Mouse (Mus musculus) brain, embryonic 14.5 days (tissue): Measurements from ENCODE around the gene Fnbp4. TPM values are rescaled to one million over a fixed set of nuclear protein-coding genes. Genes with fewer than 3 reads are reported as not detected.

Experiments
- DNase-seq: peaks from one replicate; pipeline ENCODE4 v3.0.0-alpha.2; 2011; ENCODE audit warnings: low read depth
- CTCF ChIP-seq: fragments of 200-500 bp; IDR thresholded peaks from 2 replicates; pipeline ENCODE4 v1.5.1; 2012; ENCODE audit warnings: inconsistent platforms, mild to moderate bottlenecking, moderate library complexity, borderline replicate concordance; ENCODE audit not compliant: insufficient read depth, insufficient read length; ENCODE audit errors: extremely low read depth
- POLR2A ChIP-seq: fragments of 200-500 bp; IDR thresholded peaks from 2 replicates; pipeline ENCODE4 v1.6.1; 2012; ENCODE audit warnings: mild to moderate bottlenecking, inconsistent platforms, borderline replicate concordance; ENCODE audit not compliant: poor library complexity, insufficient read depth, insufficient read length, severe bottlenecking; ENCODE audit errors: extremely low read depth
- polyA plus RNA-seq: library from polyadenylated mRNA; depleted of rRNA; stranded (reverse); fragments of >200 nt; gene quantifications from 2 replicates; pipeline ENCODE4 v1.2.3, GENCODE M21; 2012; rRNA removed

The Fnbp4 gene
- polyA plus RNA-seq, result 97.7 and 124 TPM in 2 replicates

GRCm38 (mm10) chr2:90745053-90745678 lies at the start of gene Fnbp4:
TSS of gene Fnbp4 (plus strand) at chr2:90745370.
- TF ChIP-seq POLR2A, result peak; percentile 65; the same call in 1 of the 2 replicates
- no peak for TF ChIP-seq CTCF
- peak; percentile 100 for DNase-seq

GRCm38 (mm10) chr2:90700943-90701342 lies 44.2 kb upstream of the Fnbp4 start:
- DNase-seq, result peak; percentile 31
- no peak for TF ChIP-seq CTCF
- TF ChIP-seq POLR2A, result no peak

GRCm38 (mm10) chr2:90708548-90708947 lies 36.6 kb upstream of the Fnbp4 start:
- no peak for TF ChIP-seq CTCF
- no peak for TF ChIP-seq POLR2A
- DNase-seq, result peak; percentile 6

- DNase-seq, result no peak
- no peak for TF ChIP-seq CTCF
- no peak for TF ChIP-seq POLR2A
Observed at GRCm38 (mm10) chr2:90715555-90716092, 29.5 kb upstream of the Fnbp4 start.

- DNase-seq, result no peak
- TF ChIP-seq CTCF, result no peak
- no peak for TF ChIP-seq POLR2A
Observed at GRCm38 (mm10) chr2:90717366-90717765, 27.8 kb upstream of the Fnbp4 start.

GRCm38 (mm10) chr2:90717948-90718347 lies 27.2 kb upstream of the Fnbp4 start:
- TF ChIP-seq POLR2A, result no peak
- no peak for TF ChIP-seq CTCF
- DNase-seq, result peak; percentile 66

- no peak for DNase-seq
- TF ChIP-seq POLR2A (no peak), CTCF (no peak)
Observed at GRCm38 (mm10) chr2:90726818-90727217, 18.4 kb upstream of the Fnbp4 start.

GRCm38 (mm10) chr2:90735326-90735725 lies 9.8 kb upstream of the Fnbp4 start:
- no peak for DNase-seq
- TF ChIP-seq CTCF, result no peak
- no peak for TF ChIP-seq POLR2A

GRCm38 (mm10) chr2:90738801-90739200 lies 6.4 kb upstream of the Fnbp4 start:
- DNase-seq, result no peak
- TF ChIP-seq CTCF, result no peak
- no peak for TF ChIP-seq POLR2A

GRCm38 (mm10) chr2:90739327-90739726 lies 5.8 kb upstream of the Fnbp4 start:
- no peak for DNase-seq
- TF ChIP-seq CTCF (no peak), POLR2A (no peak)

- no peak for DNase-seq
- TF ChIP-seq POLR2A (no peak), CTCF (no peak)
Observed at GRCm38 (mm10) chr2:90739921-90740320, 5.2 kb upstream of the Fnbp4 start.
